Mouse (Mus musculus) spleen, postnatal 36 days (tissue): ENCODE results near the gene Smarcc1.
"Not testable (repeated sequence)": the region's sequence is repeated elsewhere in the genome, so short reads cannot be mapped to it uniquely, and the experiment has no call there.

Experiments
- DNase-seq, 2 experiments: peaks; one replicate each; pipeline ENCODE4 v3.0.0; 2022; ENCODE audit warnings: low spot score in 2 of 2, mixed read lengths in 1 of 2

The Smarcc1 gene

GRCm38 (mm10) chr9:110116977-110117778 lies at the start of gene Smarcc1:
Smarcc1 (plus strand) TSS chr9:110117708.
- DNase-seq = peak; percentile 84 to 86

GRCm38 (mm10) chr9:110068745-110069144 lies 48.8 kb upstream of the Smarcc1 start:
- no peak for DNase-seq

- no peak for DNase-seq
These were observed 47.1 kb upstream of the Smarcc1 start for GRCm38 (mm10) chr9:110070358-110070757.

GRCm38 (mm10) chr9:110071011-110071410 lies 46.5 kb upstream of the Smarcc1 start:
- no peak for DNase-seq

- DNase-seq = peak; percentile 44 to 47
These were observed 45.7 kb upstream of the Smarcc1 start for GRCm38 (mm10) chr9:110071843-110072242.

GRCm38 (mm10) chr9:110076468-110076867 lies 41.0 kb upstream of the Smarcc1 start:
- not testable (repeated sequence) for DNase-seq

GRCm38 (mm10) chr9:110081066-110081465 lies 36.4 kb upstream of the Smarcc1 start:
- DNase-seq = no peak

- no peak for DNase-seq
These were observed 33.1 kb upstream of the Smarcc1 start for GRCm38 (mm10) chr9:110084201-110084964.

GRCm38 (mm10) chr9:110085693-110086092 lies 31.8 kb upstream of the Smarcc1 start:
- DNase-seq = no peak

GRCm38 (mm10) chr9:110093303-110093702 lies 24.2 kb upstream of the Smarcc1 start:
- no peak for DNase-seq

GRCm38 (mm10) chr9:110094761-110095160 lies 22.7 kb upstream of the Smarcc1 start:
- DNase-seq = no peak

- DNase-seq = no peak
These were observed 19.7 kb upstream of the Smarcc1 start for GRCm38 (mm10) chr9:110097791-110098190.

- DNase-seq = peak; percentile 88 to 90
These were observed 16.6 kb upstream of the Smarcc1 start for GRCm38 (mm10) chr9:110100627-110101600.

- no peak for DNase-seq
These were observed 1.0 kb upstream of the Smarcc1 start for GRCm38 (mm10) chr9:110116353-110116976.

GRCm38 (mm10) chr9:110117779-110118139 lies 251 bp downstream of the Smarcc1 start, which contains the start of gene Dhx30:
Dhx30 (minus strand) TSS chr9:110117830.
- DNase-seq = no peak

- DNase-seq = peak; percentile 17 to 24
These were observed 741 bp downstream of the Smarcc1 start for GRCm38 (mm10) chr9:110118249-110118648.

- DNase-seq = no peak
These were observed 3.9 kb downstream of the Smarcc1 start for GRCm38 (mm10) chr9:110121424-110121823.

GRCm38 (mm10) chr9:110123322-110123721 lies 5.8 kb downstream of the Smarcc1 start:
- no peak for DNase-seq

GRCm38 (mm10) chr9:110124008-110124540 lies 6.6 kb downstream of the Smarcc1 start:
- not testable (repeated sequence) for DNase-seq

- DNase-seq = no peak
These were observed 13.5 kb downstream of the Smarcc1 start for GRCm38 (mm10) chr9:110130896-110131524.
